Mouse (Mus musculus) cerebellum, postnatal 36 days (tissue): ENCODE data around the gene Reg3d.
"Not testable (repeated sequence)": the region's sequence is repeated elsewhere in the genome, so short reads cannot be mapped to it uniquely, and the experiment has no call there.

ENCODE experiments used
- DNase-seq, 2 experiments: peaks; one replicate each; pipeline ENCODE4 v3.0.0; 2021 to 2022; ENCODE audit warnings: mixed read lengths in 2 of 2

Reg3d gene

GRCm38 (mm10) chr6:78378765-78379164 lies at the start of gene Reg3d:
TSS of gene Reg3d (minus strand) at chr6:78378865.
- DNase-seq, result no peak

- DNase-seq, result no peak
These were observed 46.8 kb upstream of the Reg3d start for GRCm38 (mm10) chr6:78425497-78425896.

GRCm38 (mm10) chr6:78422411-78422810 lies 43.7 kb upstream of the Reg3d start, which contains the start of gene Reg1:
TSS of gene Reg1 (plus strand) at chr6:78422711.
- DNase-seq, result not testable (repeated sequence)

GRCm38 (mm10) chr6:78395323-78395722 lies 16.7 kb upstream of the Reg3d start, which contains the start of gene Reg2:
TSS of gene Reg2 (plus strand) at chr6:78395623.
- not testable (repeated sequence) for DNase-seq

GRCm38 (mm10) chr6:78385609-78386008 lies 6.9 kb upstream of the Reg3d start:
- no peak for DNase-seq

- no peak for DNase-seq
These were observed 1.7 kb upstream of the Reg3d start, which contains the start of gene Reg3a for GRCm38 (mm10) chr6:78380409-78380808. TSS of gene Reg3a (plus strand) at chr6:78380709.

GRCm38 (mm10) chr6:78370357-78370756 lies 8.3 kb downstream of the Reg3d start, which contains the start of gene Reg3b:
TSS of gene Reg3b (plus strand) at chr6:78370657.
- DNase-seq, result no peak

- no peak for DNase-seq
These were observed 16.6 kb downstream of the Reg3d start for GRCm38 (mm10) chr6:78361971-78362563.

GRCm38 (mm10) chr6:78341689-78342088 lies 37.0 kb downstream of the Reg3d start:
- no peak for DNase-seq

- DNase-seq, result no peak
These were observed 38.4 kb downstream of the Reg3d start for GRCm38 (mm10) chr6:78340296-78340695.

GRCm38 (mm10) chr6:78331919-78332569 lies 46.6 kb downstream of the Reg3d start:
- DNase-seq, result no peak

GRCm38 (mm10) chr6:78329166-78329565 lies 49.5 kb downstream of the Reg3d start:
- no peak for DNase-seq

GRCm38 (mm10) chr6:78327798-78328197 lies 50.9 kb downstream of the Reg3d start:
- DNase-seq, result no peak
